Mouse (Mus musculus) naive thymus-derived CD4-positive, alpha-beta T cell, adult 5 months (primary cell): Measurements from ENCODE around the gene Pax6. TPM values are rescaled to one million over a fixed set of nuclear protein-coding genes. Genes with fewer than 3 reads are reported as not detected.

Source experiments
- polyA plus RNA-seq: library from polyadenylated mRNA; unstranded; fragments of 100-300 nt; shearing (Covaris generic); gene quantifications from one replicate; pipeline ENCODE4 v1.2.1, GENCODE M21; 2017

Gene Pax6
- not detected for polyA plus RNA-seq

GRCm38 (mm10) chr2:105668271-105669270 lies at the start of gene Pax6:
Gene Pax6, plus strand, starts transcription at chr2:105668900.

Other genes with a start within 250 kb of the Pax6 start
- 18.4 TPM for gene Elp4, start 235.7 kb downstream of the Pax6 start, polyA plus RNA-seq
- 55.7 TPM for gene Immp1l, start 235.7 kb downstream of the Pax6 start, polyA plus RNA-seq